Mouse (Mus musculus) spleen, adult 18-20 months (tissue): ENCODE measurements around the gene Hoxd4.

Experiments
- DNase-seq, 2 experiments: peaks; one replicate each; pipeline ENCODE4 v3.0.0; 2022; ENCODE audit warnings: mixed read lengths in 2 of 2

The Hoxd4 gene

DNA sequence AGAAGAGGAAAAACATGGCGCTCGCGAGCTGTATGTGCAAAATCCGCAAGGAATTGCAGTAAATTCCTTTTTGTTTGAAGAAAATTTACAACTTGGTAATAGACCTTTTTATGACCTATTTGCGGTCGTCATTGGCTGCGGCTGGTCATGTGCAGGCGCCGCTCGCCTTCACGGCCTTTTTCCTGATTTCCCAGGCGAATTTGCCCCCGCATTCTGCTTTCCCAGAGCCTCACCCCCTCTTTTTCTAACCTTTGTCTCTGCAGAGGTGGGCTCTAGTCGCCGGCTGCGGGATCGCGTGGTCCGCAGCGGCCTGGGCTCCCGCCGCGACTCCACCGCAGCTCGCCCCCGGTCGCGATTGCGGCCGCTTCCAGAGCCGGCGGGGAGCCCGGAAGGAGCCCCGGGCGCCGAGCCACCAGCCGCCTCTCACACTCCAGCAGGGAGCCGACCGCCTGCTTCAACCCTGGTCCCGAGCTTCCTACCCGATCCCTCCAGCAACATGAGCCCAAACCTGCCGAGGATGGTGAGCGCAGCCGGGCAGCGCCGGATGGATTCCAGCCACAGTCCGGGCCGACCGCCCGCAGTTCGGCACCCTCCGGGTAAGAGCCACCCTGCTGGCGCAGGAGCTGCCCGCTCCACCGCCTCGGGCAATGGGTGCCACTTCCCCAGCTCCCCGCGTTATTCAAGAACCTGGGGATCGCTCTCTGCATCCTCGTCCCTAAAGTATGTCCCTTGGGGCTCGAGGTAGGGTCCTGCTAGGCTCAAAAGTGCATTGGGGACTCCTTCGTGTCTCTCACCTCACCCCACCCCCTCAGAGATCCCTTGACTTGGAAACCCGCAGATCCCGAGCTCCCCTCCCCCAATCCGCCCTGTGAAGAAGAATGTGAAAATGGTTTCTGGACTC lies at the start of gene Hoxd4, which contains the start of gene Hoxd3:
Gene Hoxd4 (plus strand): TSS at position 209 of the 901 bp plus-strand sequence.
Gene Hoxd3 (plus strand): TSS at position 207 of the 901 bp plus-strand sequence.
- no peak for DNase-seq

DNA sequence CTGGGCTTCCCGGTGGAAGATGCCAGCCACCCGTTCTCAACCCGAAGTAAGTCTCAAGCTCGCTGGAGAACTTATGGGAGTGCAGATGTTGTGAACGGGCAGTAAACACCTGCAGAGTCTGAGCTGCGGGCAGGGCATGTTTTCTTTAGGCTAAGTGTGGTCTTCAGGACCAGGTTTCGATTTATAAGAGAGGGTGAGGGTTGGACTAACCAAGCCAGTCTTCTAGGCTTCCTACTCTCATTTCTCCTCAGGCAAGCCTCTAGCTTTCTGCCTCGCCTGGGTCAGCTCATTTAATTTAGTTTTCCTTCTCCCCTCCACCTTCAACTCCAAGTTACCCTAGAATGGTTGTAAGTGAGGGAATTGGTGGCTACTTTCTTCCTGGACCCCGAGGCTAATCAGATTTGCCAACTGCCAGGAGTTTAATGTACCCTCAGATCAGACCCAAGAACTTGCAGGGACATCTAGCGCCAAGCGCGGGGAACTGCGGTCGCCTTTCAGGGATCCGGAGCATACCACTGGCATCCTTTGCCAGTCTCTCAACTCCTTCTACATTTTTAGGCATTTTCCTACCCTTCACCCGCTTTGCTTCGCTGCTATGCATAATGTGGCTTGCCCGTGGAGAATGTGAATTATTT lies 48.3 kb upstream of the Hoxd4 start:
- no peak for DNase-seq

DNA sequence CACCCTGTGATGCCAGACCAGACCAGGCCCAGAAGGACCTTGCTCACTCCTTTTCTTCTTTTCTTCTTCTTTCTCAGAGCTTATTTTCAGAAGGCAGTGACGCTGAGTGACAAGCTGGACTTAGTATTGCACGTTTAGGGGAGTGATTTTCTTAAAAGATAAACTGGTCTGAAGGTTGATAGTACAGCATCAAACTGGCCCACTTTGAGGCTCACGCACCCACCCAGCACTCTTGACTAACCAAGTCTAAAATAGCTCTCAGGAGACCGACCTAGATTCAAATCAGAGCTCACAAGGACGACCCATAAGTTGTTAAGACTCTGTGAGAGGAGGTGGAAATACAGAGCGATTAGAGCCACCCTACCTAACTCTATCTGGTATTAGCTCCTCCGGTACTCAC lies 45.3 kb upstream of the Hoxd4 start:
- DNase-seq = no peak

DNA sequence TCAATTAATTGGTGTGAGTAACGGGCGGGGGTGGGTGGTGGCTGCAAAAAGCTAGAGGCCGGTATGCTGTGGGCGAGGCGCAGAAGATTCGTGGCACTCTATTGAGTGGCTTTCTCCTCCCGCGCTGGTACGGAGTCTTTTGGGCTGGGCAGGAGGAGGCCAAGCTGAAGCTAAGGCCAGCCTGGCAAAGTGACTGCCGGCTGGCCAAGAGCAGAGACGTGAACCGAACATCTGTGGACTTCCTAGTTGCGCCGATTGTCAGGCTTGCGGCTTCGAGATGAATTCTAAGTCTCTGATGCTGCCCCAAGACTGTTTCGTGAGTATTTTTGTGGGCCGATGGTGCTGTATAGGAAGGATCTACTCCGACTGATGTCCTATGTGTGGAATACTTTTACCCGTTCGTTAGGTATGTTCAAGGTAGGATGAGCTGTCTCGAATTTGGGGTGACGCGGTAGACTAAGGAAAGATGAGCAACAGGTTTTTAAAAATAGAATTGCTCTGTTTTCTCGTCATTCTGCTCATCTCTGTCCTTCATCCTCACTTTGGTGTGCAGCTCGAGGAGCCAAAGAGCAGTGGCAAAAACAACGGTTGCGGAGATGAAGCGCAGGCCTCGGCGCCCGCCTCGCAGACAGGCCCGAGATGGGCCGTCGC lies 44.4 kb upstream of the Hoxd4 start:
- no peak for DNase-seq

DNA sequence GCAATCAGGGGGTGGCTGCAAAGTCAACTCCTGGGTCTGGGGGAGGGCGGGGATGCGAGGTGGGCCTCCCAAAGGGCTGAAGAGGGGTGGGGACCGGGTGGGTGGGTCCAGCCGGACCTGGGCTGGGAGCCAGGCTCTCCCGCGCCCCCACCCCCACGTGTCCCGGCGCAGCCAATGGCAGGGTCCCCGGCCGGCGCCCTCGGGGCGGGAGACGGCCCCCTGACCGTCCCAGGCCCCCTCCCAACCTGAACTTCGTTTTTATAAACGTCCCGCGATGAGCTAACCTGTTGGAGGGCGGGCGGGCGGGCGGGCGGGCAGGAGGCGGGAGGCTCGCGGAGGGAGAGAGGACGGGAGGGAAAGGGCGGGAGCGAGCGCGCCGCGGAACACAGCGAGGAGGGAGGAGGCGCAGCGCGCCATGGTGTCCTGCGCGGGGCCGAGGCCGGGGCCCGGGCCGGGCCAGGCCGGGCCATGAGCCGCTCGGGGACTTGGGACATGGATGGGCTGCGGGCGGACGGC lies 43.8 kb upstream of the Hoxd4 start, which contains the start of gene Hoxd13:
Gene Hoxd13 (plus strand): TSS at position 469 of the 516 bp plus-strand sequence.
- DNase-seq = no peak

DNA sequence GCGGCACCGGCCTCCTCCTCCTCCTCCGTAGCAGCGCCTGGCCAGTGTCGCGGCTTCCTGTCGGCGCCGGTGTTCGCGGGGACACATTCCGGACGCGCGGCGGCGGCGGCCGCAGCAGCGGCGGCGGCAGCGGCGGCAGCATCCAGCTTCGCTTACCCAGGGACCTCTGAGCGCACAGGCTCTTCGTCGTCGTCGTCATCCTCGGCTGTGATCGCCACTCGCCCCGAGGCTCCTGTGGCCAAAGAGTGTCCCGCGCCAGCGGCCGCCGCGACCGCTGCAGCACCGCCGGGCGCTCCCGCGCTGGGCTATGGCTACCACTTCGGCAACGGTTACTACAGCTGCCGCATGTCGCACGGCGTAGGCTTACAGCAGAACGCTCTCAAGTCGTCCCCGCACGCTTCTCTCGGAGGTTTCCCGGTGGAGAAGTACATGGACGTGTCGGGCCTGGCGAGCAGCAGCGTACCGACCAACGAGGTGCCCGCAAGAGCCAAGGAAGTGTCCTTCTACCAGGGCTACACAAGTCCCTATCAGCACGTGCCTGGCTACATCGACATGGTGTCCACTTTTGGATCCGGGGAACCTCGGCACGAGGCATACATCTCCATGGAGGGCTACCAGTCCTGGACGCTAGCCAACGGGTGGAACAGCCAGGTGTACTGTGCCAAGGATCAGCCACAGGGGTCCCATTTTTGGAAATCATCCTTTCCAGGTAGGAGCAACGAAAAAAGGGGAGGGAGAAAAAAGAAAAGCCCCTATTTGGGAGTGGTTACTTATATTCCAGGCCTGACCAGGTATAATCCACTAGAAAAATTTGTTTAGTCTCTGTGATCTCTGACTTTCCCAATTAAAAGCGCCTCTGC lies 43.1 kb upstream of the Hoxd4 start:
- DNase-seq = no peak

DNA sequence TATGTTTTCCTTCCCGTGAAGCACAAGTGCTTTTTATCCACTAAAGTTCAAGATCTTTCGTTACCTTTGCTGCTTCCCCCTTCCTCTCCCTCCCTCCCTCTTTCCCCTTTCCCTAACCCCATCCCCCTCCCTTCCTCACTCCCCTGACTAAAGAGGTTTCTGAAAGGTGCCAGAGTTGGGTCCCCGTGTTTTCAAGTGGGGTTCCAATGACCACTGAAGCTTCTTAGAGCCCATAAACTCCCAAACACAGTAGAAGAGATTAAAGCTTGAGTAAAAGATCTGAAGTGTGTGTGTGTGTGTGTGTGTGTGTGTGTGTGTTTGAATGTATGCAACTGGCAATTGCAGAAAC lies 42.5 kb upstream of the Hoxd4 start:
- DNase-seq = no peak

DNA sequence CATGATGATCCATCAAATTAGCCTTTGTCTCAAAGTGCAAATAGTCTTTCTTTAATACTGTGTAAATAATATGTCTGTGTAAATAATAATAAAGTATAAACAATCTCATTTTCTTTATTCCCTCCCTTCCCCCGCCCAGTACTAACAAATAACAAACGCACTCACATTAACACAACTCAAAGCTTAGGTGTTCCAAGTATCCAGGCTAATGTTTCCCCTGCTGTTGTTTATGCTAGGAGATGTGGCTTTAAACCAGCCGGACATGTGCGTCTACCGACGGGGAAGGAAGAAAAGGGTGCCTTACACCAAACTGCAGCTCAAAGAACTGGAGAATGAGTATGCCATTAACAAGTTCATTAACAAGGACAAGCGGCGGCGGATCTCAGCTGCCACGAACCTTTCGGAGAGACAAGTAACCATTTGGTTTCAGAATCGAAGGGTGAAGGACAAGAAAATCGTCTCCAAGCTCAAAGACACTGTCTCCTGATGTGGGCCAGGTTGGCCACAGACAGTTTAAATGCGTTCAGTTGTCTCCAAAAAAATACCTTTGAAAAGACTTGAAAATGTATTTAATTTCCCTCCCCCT lies 42.0 kb upstream of the Hoxd4 start:
- no peak for DNase-seq

DNA sequence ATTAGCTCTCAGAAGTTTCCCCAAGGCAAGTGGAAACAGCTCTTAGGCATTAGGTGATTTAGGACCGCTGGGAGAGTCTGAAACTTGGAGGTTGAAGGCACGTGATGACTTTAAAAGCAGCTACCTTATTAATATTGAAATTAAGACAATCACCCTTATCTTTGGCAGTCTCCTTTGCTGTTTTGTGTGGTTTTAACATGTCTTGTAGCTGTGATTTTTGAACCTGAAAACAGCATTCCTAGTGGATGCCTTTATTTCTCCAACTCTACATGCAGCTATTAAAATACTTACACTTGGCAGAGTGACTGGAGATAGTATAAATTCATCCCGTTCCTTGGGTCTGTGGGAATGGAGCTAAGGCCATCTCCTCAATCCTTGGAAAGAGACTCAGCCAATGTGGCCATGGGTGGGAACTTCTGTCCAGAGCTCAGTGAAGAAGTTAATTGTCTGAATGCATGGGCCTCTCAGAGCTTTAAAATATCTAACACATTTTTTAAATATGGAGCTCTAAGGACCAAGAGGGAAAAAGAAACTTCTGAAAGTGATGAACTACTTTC lies 41.0 kb upstream of the Hoxd4 start:
- no peak for DNase-seq

DNA sequence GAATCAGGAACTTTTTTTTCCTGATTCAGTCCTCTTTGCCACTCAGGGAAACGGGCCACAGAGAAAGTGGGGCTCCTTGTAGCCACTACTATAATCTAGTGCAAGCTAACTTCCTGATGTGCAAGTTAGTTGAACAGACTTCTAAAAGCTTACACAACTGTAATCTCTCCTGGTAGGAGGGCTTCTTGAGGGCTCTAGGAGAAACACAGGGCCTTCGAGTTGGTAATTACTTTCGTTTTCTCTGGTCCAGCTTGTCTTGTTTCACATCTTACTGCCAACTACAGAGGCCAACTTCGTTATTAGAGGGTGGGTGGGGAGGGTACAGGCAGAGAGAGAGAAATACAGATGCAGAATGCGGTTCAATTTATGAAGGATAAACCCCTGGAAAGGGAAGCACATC lies 39.9 kb upstream of the Hoxd4 start:
- DNase-seq = no peak

DNA sequence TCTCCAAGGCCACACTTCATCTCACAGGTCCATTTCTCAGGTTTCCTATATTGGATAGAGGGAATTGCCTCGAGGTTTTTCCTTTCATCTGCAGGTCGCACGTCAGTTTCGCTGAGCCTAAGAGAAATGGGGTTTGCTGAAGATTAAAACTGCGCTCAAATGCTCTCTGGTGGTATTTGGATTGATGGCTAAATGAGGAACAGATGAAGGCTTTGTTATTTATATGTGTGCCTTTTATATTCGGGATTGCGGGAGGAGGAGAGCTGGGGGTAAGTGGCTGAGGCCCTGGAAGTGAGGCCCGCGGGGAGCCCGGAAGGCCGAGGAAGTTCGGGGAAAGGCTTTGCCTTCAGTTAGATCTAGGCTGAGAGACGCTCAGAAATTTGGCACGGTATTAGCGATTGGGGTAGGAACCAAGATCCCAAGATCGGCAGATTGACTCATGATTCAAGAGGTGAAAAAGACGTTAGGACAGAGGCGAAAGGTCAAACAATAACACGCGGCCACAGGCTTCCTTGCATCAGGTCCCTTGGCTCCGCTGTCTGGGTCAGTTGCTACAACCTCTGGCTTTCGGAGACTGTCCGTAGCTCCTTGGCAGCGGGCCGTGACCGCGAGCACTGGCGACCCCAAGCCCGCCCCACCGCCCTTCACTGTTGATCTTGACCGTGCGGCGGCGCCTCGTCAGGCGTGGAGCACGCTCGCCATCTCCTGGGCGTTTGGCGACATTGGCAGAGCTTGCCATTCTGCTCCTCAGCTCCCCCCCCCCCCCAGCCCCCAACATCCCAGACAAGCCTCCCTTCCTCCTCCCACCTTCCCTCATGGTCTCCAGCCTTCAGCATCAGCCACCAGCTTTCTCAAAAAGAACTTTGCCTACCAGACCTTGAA lies 39.0 kb upstream of the Hoxd4 start:
- peak in 1 of 2 experiments; percentile 55 for DNase-seq

DNA sequence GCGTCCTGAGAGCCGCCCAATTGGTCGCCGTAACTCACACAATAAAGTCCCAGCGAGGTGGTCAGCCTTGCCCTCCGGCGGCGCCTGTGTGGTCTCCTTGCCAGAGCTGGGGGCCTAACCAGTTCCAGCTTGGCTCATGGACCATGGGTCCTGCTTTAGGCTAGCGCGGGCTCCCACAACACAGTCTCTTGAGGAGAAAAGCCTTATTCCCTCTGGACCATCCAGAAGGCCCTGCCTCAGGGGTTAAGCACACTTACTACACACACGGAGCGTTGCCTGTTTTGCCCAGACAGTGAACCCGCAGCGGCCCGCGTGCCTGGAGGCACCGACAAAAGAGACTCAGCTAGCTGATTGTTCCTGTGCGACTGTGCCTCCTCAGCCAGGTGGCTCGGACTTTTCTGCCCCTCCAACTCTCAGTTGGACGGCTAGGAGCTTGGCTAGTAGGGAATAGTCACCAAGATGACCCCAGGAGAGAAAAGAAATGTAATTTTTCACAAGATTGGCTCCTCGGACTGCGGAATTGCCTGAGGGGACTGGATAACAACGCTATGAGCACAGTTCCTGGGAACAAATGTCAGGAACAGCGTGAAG lies 37.8 kb upstream of the Hoxd4 start:
- no peak for DNase-seq

DNA sequence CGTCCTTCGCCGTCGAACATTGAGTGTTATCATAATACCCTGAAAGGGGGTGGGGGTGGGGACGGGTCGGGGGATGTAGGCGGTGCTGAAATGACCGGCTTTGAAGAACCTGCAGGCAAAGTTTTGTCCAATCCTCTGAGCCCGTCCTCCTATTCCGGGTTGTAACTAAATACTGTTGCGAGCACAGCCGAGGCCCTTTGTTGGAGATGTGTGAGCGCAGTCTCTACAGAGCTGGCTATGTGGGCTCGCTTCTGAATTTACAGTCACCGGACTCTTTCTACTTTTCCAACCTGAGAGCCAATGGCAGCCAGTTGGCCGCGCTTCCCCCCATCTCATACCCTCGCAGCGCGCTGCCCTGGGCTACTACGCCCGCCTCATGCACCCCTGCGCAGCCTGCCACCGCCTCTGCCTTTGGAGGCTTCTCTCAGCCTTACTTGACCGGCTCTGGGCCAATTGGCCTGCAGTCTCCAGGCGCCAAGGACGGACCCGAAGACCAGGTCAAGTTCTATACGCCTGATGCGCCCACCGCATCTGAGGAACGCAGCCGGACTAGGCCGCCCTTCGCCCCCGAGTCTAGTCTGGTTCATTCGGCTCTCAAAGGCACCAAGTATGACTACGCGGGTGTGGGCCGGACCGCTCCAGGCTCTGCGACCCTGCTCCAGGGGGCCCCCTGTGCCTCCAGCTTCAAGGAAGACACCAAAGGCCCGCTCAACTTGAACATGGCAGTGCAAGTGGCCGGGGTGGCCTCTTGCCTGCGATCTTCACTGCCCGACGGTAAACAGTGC lies 36.7 kb upstream of the Hoxd4 start, which contains the start of gene Hoxd12:
Gene Hoxd12 (plus strand): TSS at position 133 of the 785 bp plus-strand sequence.
- peak in 1 of 2 experiments; percentile 3 for DNase-seq

DNA sequence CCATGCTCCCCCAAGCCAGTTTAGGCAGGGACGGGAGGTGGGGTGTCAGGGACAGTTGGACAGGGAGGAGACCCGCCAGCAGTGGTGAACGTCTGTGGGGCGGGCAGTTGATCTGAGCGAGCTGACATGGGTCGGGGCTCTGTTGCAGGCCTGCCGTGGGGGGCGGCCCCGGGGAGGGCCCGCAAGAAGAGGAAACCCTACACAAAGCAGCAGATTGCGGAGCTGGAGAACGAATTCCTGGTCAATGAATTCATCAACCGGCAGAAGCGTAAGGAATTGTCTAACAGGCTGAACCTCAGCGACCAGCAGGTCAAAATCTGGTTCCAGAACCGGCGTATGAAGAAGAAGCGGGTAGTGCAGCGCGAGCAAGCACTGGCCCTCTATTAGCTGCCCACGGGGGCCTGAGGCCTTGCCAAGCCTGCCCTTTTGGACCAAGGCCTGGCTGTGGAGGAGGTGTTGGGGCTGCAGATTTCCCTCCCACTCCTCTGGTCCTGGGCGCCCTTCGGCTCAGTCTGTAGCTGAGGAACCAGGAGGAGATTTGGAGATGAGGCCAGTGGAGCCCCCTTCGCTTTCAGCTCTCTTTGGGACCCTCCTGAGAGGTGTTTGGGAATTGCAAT lies 36.0 kb upstream of the Hoxd4 start:
- DNase-seq = no peak

DNA sequence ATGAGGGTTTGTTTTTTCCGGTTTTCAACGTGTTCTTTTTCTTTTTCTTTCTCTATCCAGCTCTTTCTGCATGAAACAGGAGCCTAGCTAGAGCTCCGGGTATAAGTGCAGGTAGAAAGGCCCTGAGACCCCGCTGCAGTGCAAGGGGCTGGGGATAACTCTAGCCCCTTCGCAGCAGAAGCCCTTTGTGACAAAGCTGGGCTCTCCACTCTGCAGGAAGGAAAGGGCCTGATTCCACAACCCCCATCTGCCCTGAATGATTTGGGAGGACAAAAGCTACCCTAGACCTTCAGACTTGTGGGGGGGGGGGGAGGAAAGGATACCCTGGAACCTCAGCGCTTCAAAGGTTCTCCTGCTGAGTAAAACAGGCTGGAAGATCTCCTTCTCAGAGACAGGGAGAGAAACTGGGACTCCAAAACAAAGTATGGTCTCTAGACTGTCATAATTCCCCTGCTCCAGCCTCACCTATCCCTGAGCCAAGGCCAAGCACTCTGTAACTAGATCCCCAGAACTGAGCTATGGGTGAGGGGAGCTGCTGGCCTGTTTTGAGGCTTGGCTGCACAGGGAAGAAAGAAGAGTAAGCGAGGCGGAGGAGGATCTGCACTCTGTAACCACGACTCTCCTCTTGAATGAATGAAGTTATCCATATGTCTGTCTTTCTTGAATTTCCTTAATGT lies 35.2 kb upstream of the Hoxd4 start:
- DNase-seq = no peak

DNA sequence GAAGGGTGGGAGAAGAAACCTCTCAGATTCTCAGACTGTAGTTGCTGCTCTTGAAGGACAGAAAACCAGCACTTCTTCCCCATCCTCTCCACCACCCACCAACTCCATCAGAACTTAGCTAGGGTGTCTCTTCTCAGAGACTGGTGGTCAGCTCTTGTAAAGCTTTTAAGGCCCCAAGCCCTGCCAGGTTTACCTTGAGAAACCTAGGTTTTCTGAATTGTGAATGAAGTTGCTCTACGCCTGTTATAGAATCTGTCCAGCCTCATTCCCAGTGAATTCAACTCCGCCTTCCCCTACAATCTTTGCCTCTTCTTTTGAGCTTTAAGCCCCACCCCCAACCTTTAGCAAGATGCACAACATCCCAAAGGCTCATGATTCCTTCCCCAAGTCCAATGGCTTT lies 34.6 kb upstream of the Hoxd4 start:
- DNase-seq = no peak

DNA sequence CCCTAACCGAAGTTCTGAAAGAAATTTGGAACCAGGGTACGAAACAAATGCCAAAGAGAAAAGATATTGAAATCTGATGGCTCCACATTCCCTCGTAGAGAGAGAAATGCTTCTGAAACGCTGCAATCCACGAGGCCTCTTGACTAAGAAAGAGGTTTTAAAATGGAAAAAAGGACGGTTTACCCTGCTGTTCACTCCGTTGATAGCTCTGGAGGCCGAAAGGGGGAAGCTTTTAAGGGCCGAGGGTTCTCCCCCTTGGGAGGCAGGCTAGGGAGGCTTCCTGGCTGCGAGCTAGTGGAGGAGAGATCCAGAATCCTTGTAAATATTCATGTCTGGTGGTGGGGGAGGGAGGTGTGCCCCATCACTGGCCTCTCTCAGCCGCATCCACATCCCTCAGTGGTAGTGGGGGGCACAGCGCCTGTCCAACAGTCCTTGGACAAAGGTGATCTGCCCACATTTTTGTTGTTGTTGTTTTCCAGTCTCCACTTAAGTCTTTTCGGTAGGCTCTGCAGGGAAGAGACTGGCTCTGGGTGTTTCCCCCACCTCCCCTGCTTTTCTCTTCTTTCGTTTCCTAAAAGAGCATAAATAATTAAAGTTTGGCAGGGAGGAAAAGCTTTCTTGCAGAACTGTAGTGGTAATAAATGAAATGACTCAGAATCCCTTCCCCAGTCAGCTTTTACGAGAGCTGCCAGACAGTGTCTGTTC lies 32.7 kb upstream of the Hoxd4 start, which contains the start of gene Hoxd11:
Gene Hoxd11 (plus strand): TSS at position 667 of the 705 bp plus-strand sequence.
- no peak for DNase-seq
